Mouse (Mus musculus): ENCODE data around the gene Ubac2. TPM values are rescaled to one million over a fixed set of nuclear protein-coding genes. Genes with fewer than 3 reads are reported as not detected.

Gene Ubac2
- polyA plus RNA-seq, 1 experiment = 19.1 TPM

GRCm38 (mm10) chr14:122023928-122024327 lies 145.5 kb downstream of the Ubac2 start:
- no peak overlapping the region for H3K4me3 ChIP-seq (ENCODE audit: insufficient read depth, low read depth, low read length)
- H3K4me1 ChIP-seq (ENCODE audit: control insufficient read depth, insufficient read depth, insufficient read length, low read length) = no peaks in the 10 kb centered on the region
- no peak overlapping the region for H3K27ac ChIP-seq (replicated peaks; ENCODE audit: low read depth, low read length)

GRCm38 (mm10) chr14:122028926-122029745 lies 150.7 kb downstream of the Ubac2 start:
- Histone ChIP-seq H3K4me1 (ENCODE audit: control insufficient read depth, insufficient read depth, insufficient read length, low read length) (no peaks in the 10 kb centered on the region), H3K27ac (replicated peaks; ENCODE audit: low read depth, low read length) (no peak overlapping the region), H3K4me3 (ENCODE audit: insufficient read depth, low read depth, low read length) (no peak overlapping the region)

- Histone ChIP-seq H3K4me1 (ENCODE audit: control insufficient read depth, insufficient read depth, insufficient read length, low read length) (no peaks in the 10 kb centered on the region), H3K4me3 (ENCODE audit: insufficient read depth, low read depth, low read length) (no peak overlapping the region), H3K27ac (replicated peaks; ENCODE audit: low read depth, low read length) (no peak overlapping the region)
These were observed 151.4 kb downstream of the Ubac2 start for GRCm38 (mm10) chr14:122029851-122030250.

- H3K4me3 ChIP-seq (ENCODE audit: insufficient read depth, low read depth, low read length) = no peak overlapping the region
- no peak overlapping the region for H3K27ac ChIP-seq (replicated peaks; ENCODE audit: low read depth, low read length)
- H3K4me1 ChIP-seq (ENCODE audit: control insufficient read depth, insufficient read depth, insufficient read length, low read length) = no peaks in the 10 kb centered on the region
These were observed 153.6 kb downstream of the Ubac2 start for GRCm38 (mm10) chr14:122032045-122032444.

GRCm38 (mm10) chr14:122034451-122034850 lies 156.0 kb downstream of the Ubac2 start, which contains the start of gene Timm8a2:
Gene Timm8a2, plus strand, starts transcription at chr14:122034674.
- Histone ChIP-seq H3K4me3 (ENCODE audit: insufficient read depth, low read depth, low read length) (no peak within 1 kb of the TSS), H3K27ac (replicated peaks; ENCODE audit: low read depth, low read length) (no peak within 1 kb of the TSS), H3K4me1 (ENCODE audit: control insufficient read depth, insufficient read depth, insufficient read length, low read length) (no peaks in the 10 kb centered on the region)

GRCm38 (mm10) chr14:122035181-122035580 lies 156.8 kb downstream of the Ubac2 start:
- no peak overlapping the region for H3K27ac ChIP-seq (replicated peaks; ENCODE audit: low read depth, low read length)
- no peak overlapping the region for H3K4me3 ChIP-seq (ENCODE audit: insufficient read depth, low read depth, low read length)
- no peaks in the 10 kb centered on the region for H3K4me1 ChIP-seq (ENCODE audit: control insufficient read depth, insufficient read depth, insufficient read length, low read length)

- Histone ChIP-seq H3K27ac (replicated peaks; ENCODE audit: low read depth, low read length) (no peak overlapping the region), H3K4me1 (ENCODE audit: control insufficient read depth, insufficient read depth, insufficient read length, low read length) (no peaks in the 10 kb centered on the region), H3K4me3 (ENCODE audit: insufficient read depth, low read depth, low read length) (no peak overlapping the region)
These were observed 157.4 kb downstream of the Ubac2 start for GRCm38 (mm10) chr14:122035860-122036259.

GRCm38 (mm10) chr14:122038874-122039647 lies 160.6 kb downstream of the Ubac2 start:
- Histone ChIP-seq H3K4me3 (ENCODE audit: insufficient read depth, low read depth, low read length) (no peak overlapping the region), H3K4me1 (ENCODE audit: control insufficient read depth, insufficient read depth, insufficient read length, low read length) (no peaks in the 10 kb centered on the region), H3K27ac (replicated peaks; ENCODE audit: low read depth, low read length) (no peak overlapping the region)

GRCm38 (mm10) chr14:122041413-122041825 lies 163.0 kb downstream of the Ubac2 start:
- H3K4me1 ChIP-seq (ENCODE audit: control insufficient read depth, insufficient read depth, insufficient read length, low read length) = no peaks in the 10 kb centered on the region
- no peak overlapping the region for H3K27ac ChIP-seq (replicated peaks; ENCODE audit: low read depth, low read length)
- no peak overlapping the region for H3K4me3 ChIP-seq (ENCODE audit: insufficient read depth, low read depth, low read length)

GRCm38 (mm10) chr14:122042142-122042694 lies 163.8 kb downstream of the Ubac2 start:
- Histone ChIP-seq H3K4me1 (ENCODE audit: control insufficient read depth, insufficient read depth, insufficient read length, low read length) (no peaks in the 10 kb centered on the region), H3K4me3 (ENCODE audit: insufficient read depth, low read depth, low read length) (no peak overlapping the region), H3K27ac (replicated peaks; ENCODE audit: low read depth, low read length) (no peak overlapping the region)

- no peak overlapping the region for H3K4me3 ChIP-seq (ENCODE audit: insufficient read depth, low read depth, low read length)
- no peaks in the 10 kb centered on the region for H3K4me1 ChIP-seq (ENCODE audit: control insufficient read depth, insufficient read depth, insufficient read length, low read length)
- no peak overlapping the region for H3K27ac ChIP-seq (replicated peaks; ENCODE audit: low read depth, low read length)
These were observed 169.4 kb downstream of the Ubac2 start for GRCm38 (mm10) chr14:122047784-122048183.

GRCm38 (mm10) chr14:122048816-122049215 lies 170.4 kb downstream of the Ubac2 start:
- Histone ChIP-seq H3K4me3 (ENCODE audit: insufficient read depth, low read depth, low read length) (no peak overlapping the region), H3K4me1 (ENCODE audit: control insufficient read depth, insufficient read depth, insufficient read length, low read length) (no peaks in the 10 kb centered on the region), H3K27ac (replicated peaks; ENCODE audit: low read depth, low read length) (no peak overlapping the region)

GRCm38 (mm10) chr14:122052896-122053635 lies 174.6 kb downstream of the Ubac2 start:
- Histone ChIP-seq H3K27ac (replicated peaks; ENCODE audit: low read depth, low read length) (no peak overlapping the region), H3K4me1 (ENCODE audit: control insufficient read depth, insufficient read depth, insufficient read length, low read length) (no peaks in the 10 kb centered on the region), H3K4me3 (ENCODE audit: insufficient read depth, low read depth, low read length) (no peak overlapping the region)

GRCm38 (mm10) chr14:122056871-122057270 lies 178.5 kb downstream of the Ubac2 start:
- Histone ChIP-seq H3K4me1 (ENCODE audit: control insufficient read depth, insufficient read depth, insufficient read length, low read length) (no peaks in the 10 kb centered on the region), H3K4me3 (ENCODE audit: insufficient read depth, low read depth, low read length) (no peak overlapping the region), H3K27ac (replicated peaks; ENCODE audit: low read depth, low read length) (no peak overlapping the region)

- Histone ChIP-seq H3K4me1 (ENCODE audit: control insufficient read depth, insufficient read depth, insufficient read length, low read length) (no peaks in the 10 kb centered on the region), H3K4me3 (ENCODE audit: insufficient read depth, low read depth, low read length) (no peak overlapping the region), H3K27ac (replicated peaks; ENCODE audit: low read depth, low read length) (no peak overlapping the region)
These were observed 179.5 kb downstream of the Ubac2 start for GRCm38 (mm10) chr14:122057941-122058346.

All from brown adipose tissue, adult 24 weeks (tissue).